Mouse (Mus musculus) splenic B cell, adult 2 months (primary cell): ENCODE results near the gene Suv39h1.
"Not testable (repeated sequence)": the region's sequence is repeated elsewhere in the genome, so short reads cannot be mapped to it uniquely, and the experiment has no call there.

ENCODE experiments used
- DNase-seq: peaks from one replicate; pipeline ENCODE4 v3.0.0-alpha.2; 2011; ENCODE audit warnings: low read depth, low spot score
- H3K27me3 ChIP-seq: 2 replicates; pipeline ENCODE4 v1.6.1; 2012; ENCODE audit warnings: mild to moderate bottlenecking, low read length, moderate library complexity, mixed read lengths; ENCODE audit not compliant: control insufficient read depth, poor library complexity, insufficient read depth, severe bottlenecking
- H3K36me3 ChIP-seq: 2 replicates; pipeline ENCODE4 v1.6.1; 2012; ENCODE audit warnings: mild to moderate bottlenecking, low read length, moderate library complexity, mixed read lengths; ENCODE audit not compliant: control insufficient read depth, poor library complexity, insufficient read depth, severe bottlenecking

Suv39h1 gene

DNA sequence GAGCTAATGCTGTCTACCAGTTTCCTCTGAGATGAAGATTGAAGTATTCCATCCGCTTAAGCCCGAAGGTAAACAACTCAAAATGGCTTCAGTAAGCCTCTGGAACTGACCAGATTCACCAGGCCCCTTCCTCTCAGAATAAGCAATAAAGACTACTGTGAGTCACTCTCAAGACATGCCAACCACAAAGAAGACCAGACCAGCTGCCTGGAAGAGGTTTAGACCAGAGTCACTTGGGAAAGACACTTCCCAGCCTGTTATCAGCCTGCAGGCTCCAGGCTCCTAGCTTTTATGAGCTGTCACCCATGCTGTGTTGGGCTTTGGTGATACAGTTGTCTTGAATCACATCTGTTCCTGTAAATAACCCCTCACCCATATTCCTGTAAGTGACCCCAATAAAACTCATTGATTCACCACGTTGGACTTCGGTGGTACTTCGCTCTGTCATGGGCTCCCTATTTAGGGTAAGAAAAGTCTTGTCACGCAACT, 10.3 kb upstream of the Suv39h1 start:
- Histone ChIP-seq H3K36me3 (peaks cover 10% of the 10 kb centered on the region), H3K27me3 (no peaks in the 10 kb centered on the region)
- no peak for DNase-seq

DNA sequence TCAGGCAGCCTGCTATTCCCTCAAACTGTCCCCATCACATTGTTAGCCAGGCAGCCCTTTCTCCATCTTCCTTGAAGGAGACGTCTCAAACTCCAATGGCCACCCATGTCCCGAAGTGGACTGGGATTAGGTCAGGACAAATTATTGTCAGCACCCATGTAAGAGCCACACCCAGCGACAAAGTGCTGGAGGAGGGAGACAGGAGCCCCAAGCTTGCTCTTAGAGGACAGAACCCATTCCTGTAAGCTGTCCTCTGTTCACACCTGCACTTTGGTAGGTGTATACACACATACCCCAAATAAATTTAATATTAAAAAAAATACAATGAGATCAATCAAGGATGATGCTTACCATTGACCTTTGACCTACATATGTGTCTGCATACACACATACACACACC, 544 bp upstream of the Suv39h1 start:
- H3K36me3 ChIP-seq, result 0 out of 2 replicates have a peak, but pooled peaks cover 2% of the 10 kb centered on the region
- DNase-seq, result no peak
- no peaks in the 10 kb centered on the region for H3K27me3 ChIP-seq

GRCm38 (mm10) chrX:8073881-8074429, 605 bp downstream of the Suv39h1 start:
- H3K36me3 ChIP-seq, result 0 out of 2 replicates have a peak, but pooled peaks cover 2% of the 10 kb centered on the region
- peak; percentile 18 for DNase-seq
- no peaks in the 10 kb centered on the region for H3K27me3 ChIP-seq

GRCm38 (mm10) chrX:8069166-8069565, 5.4 kb downstream of the Suv39h1 start:
- Histone ChIP-seq H3K36me3 (0 out of 2 replicates have a peak, but pooled peaks cover 2% of the 10 kb centered on the region), H3K27me3 (no peaks in the 10 kb centered on the region)
- DNase-seq, result peak; percentile 30

GRCm38 (mm10) chrX:8051044-8051781, 23.3 kb downstream of the Suv39h1 start:
- not testable (repeated sequence) for H3K27me3 ChIP-seq, DNase-seq, H3K36me3 ChIP-seq

- H3K36me3 ChIP-seq, result no peaks in the 10 kb centered on the region
- peak; percentile 39 for DNase-seq
- H3K27me3 ChIP-seq, result no peaks in the 10 kb centered on the region
These were observed 41.6 kb downstream of the Suv39h1 start for GRCm38 (mm10) chrX:8033009-8033408.

- no peaks in the 10 kb centered on the region for H3K36me3 ChIP-seq
- H3K27me3 ChIP-seq, result no peaks in the 10 kb centered on the region
- no peak for DNase-seq
These were observed 47.7 kb downstream of the Suv39h1 start for GRCm38 (mm10) chrX:8026811-8027210.

GRCm38 (mm10) chrX:8024795-8025194, 49.8 kb downstream of the Suv39h1 start:
- Histone ChIP-seq H3K36me3 (no peaks in the 10 kb centered on the region), H3K27me3 (no peaks in the 10 kb centered on the region)
- DNase-seq, result peak; percentile 6

- no peaks in the 10 kb centered on the region for H3K27me3 ChIP-seq
- DNase-seq, result peak; percentile 29
- H3K36me3 ChIP-seq, result no peaks in the 10 kb centered on the region
These were observed 54.3 kb downstream of the Suv39h1 start for GRCm38 (mm10) chrX:8020111-8020778.

DNA sequence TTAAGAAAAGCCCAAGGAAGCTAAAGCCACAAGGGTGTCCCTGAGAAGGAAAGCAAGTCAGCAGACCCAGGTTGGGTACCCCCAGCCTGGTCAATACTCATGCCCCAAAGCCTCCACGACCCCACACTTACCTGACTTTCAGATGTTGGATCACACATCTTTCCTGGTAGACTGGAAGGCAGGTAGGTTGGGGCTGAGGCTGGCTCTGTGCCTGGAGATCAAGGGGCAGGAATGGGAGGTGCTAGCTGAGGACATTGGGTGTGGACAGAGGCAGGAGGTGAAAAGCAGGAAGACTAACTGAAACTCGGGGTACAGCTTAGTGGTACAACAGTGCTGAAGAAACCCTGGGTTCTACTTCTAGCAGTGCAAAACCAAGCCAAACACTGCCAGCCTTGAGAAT, 56.3 kb downstream of the Suv39h1 start, which contains the start of gene Glod5:
Gene Glod5, minus strand, starts transcription at position 207 of the 400 bp plus-strand sequence.
- H3K27me3 ChIP-seq, result no peaks in the 10 kb centered on the region
- DNase-seq, result no peak
- H3K36me3 ChIP-seq, result no peaks in the 10 kb centered on the region

- peak; percentile 70 for DNase-seq
- Histone ChIP-seq H3K27me3 (no peaks in the 10 kb centered on the region), H3K36me3 (no peaks in the 10 kb centered on the region)
These were observed 57.4 kb downstream of the Suv39h1 start for GRCm38 (mm10) chrX:8017142-8017541.

DNA sequence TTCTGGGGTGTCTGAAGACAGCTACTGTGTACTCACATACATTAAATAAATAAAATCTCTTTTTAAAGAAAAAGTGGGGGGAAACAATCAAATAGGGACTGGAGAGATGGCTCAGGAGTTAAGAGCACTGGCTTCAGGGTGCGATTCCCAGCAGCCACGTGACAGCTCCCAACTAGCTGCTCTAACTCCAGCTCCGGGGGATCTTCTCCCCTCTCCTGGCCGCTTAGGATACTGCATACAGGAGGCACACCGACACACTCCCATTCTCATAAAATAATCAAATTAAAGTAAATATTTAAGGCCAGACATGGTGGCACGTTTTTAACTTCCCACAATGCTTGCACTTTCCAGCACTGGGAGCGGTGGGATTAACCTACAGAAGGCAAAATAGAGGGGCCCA, 58.9 kb downstream of the Suv39h1 start:
- DNase-seq, H3K36me3 ChIP-seq, H3K27me3 ChIP-seq: not testable (repeated sequence)

GRCm38 (mm10) chrX:8013569-8014314, 60.8 kb downstream of the Suv39h1 start:
- Histone ChIP-seq H3K36me3 (no peaks in the 10 kb centered on the region), H3K27me3 (no peaks in the 10 kb centered on the region)
- no peak for DNase-seq

DNA sequence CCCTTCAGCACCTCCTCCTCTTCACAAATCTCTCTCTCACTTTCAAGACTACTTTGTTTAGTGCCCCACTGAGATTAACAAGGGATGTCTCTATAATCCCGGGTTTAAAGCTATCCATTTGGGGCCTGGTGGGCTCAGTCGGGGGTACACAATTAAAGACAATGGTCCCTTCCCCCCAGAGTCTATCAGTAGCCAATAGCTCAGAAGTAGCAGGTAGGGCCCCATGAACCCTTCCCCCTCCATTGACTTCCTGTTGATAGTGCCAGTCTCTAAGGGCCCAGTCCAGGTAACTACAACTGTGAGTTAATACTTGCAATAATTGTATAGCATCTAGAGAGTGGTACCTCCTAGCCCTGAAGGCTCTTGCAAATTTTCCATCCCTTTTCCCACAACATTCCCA, 61.4 kb downstream of the Suv39h1 start:
- DNase-seq, result no peak
- H3K36me3 ChIP-seq, result no peaks in the 10 kb centered on the region
- H3K27me3 ChIP-seq, result no peaks in the 10 kb centered on the region
